Mouse (Mus musculus): ENCODE results near the gene Zmym2. TPM values are rescaled to one million over a fixed set of nuclear protein-coding genes. Genes with fewer than 3 reads are reported as not detected.

The Zmym2 gene
- polyA plus RNA-seq, 1 experiment: 1.6 TPM

DNA sequence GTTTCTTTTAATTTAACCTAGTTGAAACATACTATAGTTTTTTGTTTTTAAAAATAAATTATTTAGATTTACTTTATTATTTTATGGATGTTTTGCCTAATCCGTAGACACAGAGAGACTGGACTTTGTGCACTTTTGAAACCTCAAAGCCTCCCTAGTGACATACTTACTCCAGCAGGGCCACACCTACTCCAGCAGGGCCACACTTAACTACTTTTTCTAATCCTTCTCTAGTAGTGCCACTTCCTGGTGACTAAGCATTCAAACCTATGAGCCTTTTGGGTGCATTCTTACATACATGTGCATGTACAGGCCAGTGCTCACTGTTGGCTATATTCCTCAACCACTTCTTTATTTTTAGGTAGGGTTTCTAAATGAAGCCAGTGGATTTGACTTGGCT lies 19.2 kb downstream of the Zmym2 start:
- Histone ChIP-seq H3K27ac (ENCODE audit: insufficient read depth, low read depth, low read length) (no peak overlapping the region), H3K4me1 (ENCODE audit: control insufficient read depth, insufficient read depth, insufficient read length, low read length) (peaks cover 3% of the 10 kb centered on the region; the same call in 1 of the 2 replicates), H3K4me3 (ENCODE audit: low read depth, low read length) (no peak overlapping the region), H3K27me3 (ENCODE audit: control insufficient read depth, insufficient read depth, low read length) (no peaks in the 10 kb centered on the region), H3K36me3 (ENCODE audit: control insufficient read depth, insufficient read depth, low read length) (peaks cover 20% of the 10 kb centered on the region)
- TF ChIP-seq POLR2A (IDR thresholded peaks at IDR 0.05; ENCODE audit: low read depth, low read length) (no peak), CTCF (IDR thresholded peaks at IDR 0.05; ENCODE audit: extremely low read depth, insufficient read length, insufficient replicate concordance, low read depth, low read length) (no peak)
- WGBS: 24% methylated on average over 1 of the region's 1 CpGs

DNA sequence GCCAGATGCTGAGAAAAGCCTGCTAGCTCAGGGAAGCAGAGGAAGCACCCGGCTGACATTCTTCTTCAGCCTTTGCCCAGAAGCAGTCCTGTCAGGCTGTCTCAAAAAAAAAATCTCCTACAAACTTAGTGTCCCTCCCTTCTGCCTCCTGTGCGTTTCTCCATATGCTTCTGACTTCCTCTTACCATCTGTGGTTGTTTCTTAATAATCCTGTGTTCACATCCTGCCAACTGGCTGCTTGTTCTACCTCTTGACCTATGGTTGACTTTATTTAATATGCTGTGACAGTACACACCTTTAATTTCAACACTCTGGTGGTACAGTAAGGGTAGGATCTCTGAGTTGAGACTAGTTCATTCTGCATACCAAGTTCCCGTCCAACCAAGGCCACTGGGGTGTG lies 32.1 kb downstream of the Zmym2 start:
- WGBS: 64% methylated on average over 3 of the region's 3 CpGs
- no peak overlapping the region for H3K4me3 ChIP-seq (ENCODE audit: low read depth, low read length)
- H3K4me1 ChIP-seq (ENCODE audit: control insufficient read depth, insufficient read depth, insufficient read length, low read length): no peaks in the 10 kb centered on the region
- TF ChIP-seq POLR2A (IDR thresholded peaks at IDR 0.05; ENCODE audit: low read depth, low read length) (no peak), CTCF (IDR thresholded peaks at IDR 0.05; ENCODE audit: extremely low read depth, insufficient read length, insufficient replicate concordance, low read depth, low read length) (no peak)
- no peaks in the 10 kb centered on the region for H3K27me3 ChIP-seq (ENCODE audit: control insufficient read depth, insufficient read depth, low read length)
- no peak overlapping the region for H3K27ac ChIP-seq (ENCODE audit: insufficient read depth, low read depth, low read length)
- peaks cover 27% of the 10 kb centered on the region for H3K36me3 ChIP-seq (ENCODE audit: control insufficient read depth, insufficient read depth, low read length)

DNA sequence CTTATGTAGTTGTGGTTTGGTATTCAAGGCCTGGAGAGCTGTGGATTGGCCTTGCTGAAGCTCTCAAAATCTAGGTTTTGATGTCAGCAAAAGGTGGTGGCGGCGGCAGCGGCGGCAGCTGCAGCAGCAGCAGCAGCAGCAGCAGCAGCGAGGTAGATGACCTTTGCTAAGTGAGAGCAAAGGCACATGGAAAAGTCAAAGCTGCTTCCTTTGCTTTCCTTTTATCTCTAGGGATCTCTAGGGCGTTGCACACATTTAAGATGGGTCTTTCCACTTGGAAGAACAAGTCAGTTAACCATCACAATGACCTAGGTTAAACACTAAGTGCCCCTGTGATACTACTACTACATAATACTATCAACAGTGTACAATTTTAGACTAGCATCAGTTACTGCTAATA lies 49.0 kb downstream of the Zmym2 start:
- WGBS: 82% methylated on average over 6 of the region's 6 CpGs
- H3K4me1 ChIP-seq (ENCODE audit: control insufficient read depth, insufficient read depth, insufficient read length, low read length): no peaks in the 10 kb centered on the region
- H3K27ac ChIP-seq (ENCODE audit: insufficient read depth, low read depth, low read length): no peak overlapping the region
- no peak for TF ChIP-seq POLR2A (IDR thresholded peaks at IDR 0.05; ENCODE audit: low read depth, low read length)
- TF ChIP-seq CTCF (IDR thresholded peaks at IDR 0.05; ENCODE audit: extremely low read depth, insufficient read length, insufficient replicate concordance, low read depth, low read length): no peak
- H3K27me3 ChIP-seq (ENCODE audit: control insufficient read depth, insufficient read depth, low read length): no peaks in the 10 kb centered on the region
- peaks cover 30% of the 10 kb centered on the region for H3K36me3 ChIP-seq (ENCODE audit: control insufficient read depth, insufficient read depth, low read length)
- no peak overlapping the region for H3K4me3 ChIP-seq (ENCODE audit: low read depth, low read length)

DNA sequence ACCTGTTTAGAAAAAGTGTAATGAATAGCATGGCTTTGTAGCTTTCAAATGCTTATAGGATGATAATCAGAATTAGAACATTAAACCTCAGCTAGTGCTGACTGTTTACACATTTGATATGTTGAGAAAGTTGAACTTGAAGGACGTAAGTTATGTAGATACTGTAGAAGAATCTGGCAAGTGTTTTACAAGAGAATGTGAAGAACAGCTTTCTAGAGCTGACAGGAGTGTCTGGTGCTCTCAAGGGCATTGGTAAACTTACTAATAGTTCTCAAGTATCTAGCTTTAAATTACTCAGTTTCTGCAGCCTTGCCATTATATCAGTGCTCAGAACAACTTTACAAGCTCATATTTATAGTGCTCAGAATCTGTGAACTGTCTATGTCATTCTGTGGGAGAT lies 53.5 kb downstream of the Zmym2 start:
- Histone ChIP-seq H3K36me3 (ENCODE audit: control insufficient read depth, insufficient read depth, low read length) (peaks cover 40% of the 10 kb centered on the region), H3K27me3 (ENCODE audit: control insufficient read depth, insufficient read depth, low read length) (no peaks in the 10 kb centered on the region), H3K27ac (ENCODE audit: insufficient read depth, low read depth, low read length) (no peak overlapping the region), H3K4me3 (ENCODE audit: low read depth, low read length) (no peak overlapping the region), H3K4me1 (ENCODE audit: control insufficient read depth, insufficient read depth, insufficient read length, low read length) (no peaks in the 10 kb centered on the region)
- WGBS: 98% methylated on average over 1 of the region's 1 CpGs
- no peak for TF ChIP-seq POLR2A (IDR thresholded peaks at IDR 0.05; ENCODE audit: low read depth, low read length)

DNA sequence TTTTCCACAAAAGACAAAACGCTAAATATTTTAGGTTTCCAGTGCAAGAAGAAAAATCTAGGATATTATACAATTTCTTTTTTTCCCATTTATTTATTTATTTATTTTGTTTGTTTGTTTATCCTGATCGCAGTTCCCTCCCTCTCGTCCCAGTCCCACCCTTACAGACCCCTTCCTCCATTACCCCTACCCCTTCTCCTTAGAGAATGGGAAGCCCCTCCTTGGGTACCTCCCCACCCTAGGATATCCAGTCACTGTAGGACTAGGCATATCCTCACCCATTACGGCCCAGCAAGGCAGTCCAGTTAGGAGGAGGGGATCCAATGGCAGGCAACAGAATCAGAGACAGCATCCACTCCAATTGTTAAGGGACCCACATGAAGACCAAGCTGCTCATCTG lies 66.5 kb downstream of the Zmym2 start:
- TF ChIP-seq CTCF (IDR thresholded peaks at IDR 0.05; ENCODE audit: extremely low read depth, insufficient read length, insufficient replicate concordance, low read depth, low read length) (no peak), POLR2A (IDR thresholded peaks at IDR 0.05; ENCODE audit: low read depth, low read length) (no peak)
- Histone ChIP-seq H3K4me1 (ENCODE audit: control insufficient read depth, insufficient read depth, insufficient read length, low read length) (no peaks in the 10 kb centered on the region), H3K4me3 (ENCODE audit: low read depth, low read length) (no peak overlapping the region), H3K36me3 (ENCODE audit: control insufficient read depth, insufficient read depth, low read length) (peaks cover 52% of the 10 kb centered on the region), H3K27ac (ENCODE audit: insufficient read depth, low read depth, low read length) (no peak overlapping the region), H3K27me3 (ENCODE audit: control insufficient read depth, insufficient read depth, low read length) (no peaks in the 10 kb centered on the region)
- WGBS: 94% methylated on average over 4 of the region's 4 CpGs

DNA sequence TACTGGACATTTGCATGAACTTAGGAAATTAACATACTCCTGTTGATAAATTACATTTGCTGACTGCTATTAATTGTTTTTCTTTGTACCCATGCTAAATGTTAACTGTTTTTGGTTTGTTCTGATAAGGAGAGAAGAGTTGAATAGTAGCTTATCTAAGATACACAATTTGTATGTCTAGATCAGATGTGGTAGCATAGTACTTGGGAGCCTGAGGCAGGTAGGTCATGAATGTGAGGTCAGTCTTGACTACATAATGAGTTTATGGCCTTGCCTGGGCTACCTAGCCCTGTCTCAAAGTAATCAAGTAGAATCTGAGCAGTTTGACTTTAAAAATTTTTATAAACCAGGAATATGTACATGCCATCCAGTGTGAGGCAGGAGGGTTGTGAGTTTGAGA lies 67.9 kb downstream of the Zmym2 start:
- TF ChIP-seq CTCF (IDR thresholded peaks at IDR 0.05; ENCODE audit: extremely low read depth, insufficient read length, insufficient replicate concordance, low read depth, low read length): no peak
- TF ChIP-seq POLR2A (IDR thresholded peaks at IDR 0.05; ENCODE audit: low read depth, low read length): no peak
- Histone ChIP-seq H3K4me3 (ENCODE audit: low read depth, low read length) (no peak overlapping the region), H3K27ac (ENCODE audit: insufficient read depth, low read depth, low read length) (no peak overlapping the region), H3K36me3 (ENCODE audit: control insufficient read depth, insufficient read depth, low read length) (peaks cover 47% of the 10 kb centered on the region), H3K4me1 (ENCODE audit: control insufficient read depth, insufficient read depth, insufficient read length, low read length) (no peaks in the 10 kb centered on the region), H3K27me3 (ENCODE audit: control insufficient read depth, insufficient read depth, low read length) (no peaks in the 10 kb centered on the region)

DNA sequence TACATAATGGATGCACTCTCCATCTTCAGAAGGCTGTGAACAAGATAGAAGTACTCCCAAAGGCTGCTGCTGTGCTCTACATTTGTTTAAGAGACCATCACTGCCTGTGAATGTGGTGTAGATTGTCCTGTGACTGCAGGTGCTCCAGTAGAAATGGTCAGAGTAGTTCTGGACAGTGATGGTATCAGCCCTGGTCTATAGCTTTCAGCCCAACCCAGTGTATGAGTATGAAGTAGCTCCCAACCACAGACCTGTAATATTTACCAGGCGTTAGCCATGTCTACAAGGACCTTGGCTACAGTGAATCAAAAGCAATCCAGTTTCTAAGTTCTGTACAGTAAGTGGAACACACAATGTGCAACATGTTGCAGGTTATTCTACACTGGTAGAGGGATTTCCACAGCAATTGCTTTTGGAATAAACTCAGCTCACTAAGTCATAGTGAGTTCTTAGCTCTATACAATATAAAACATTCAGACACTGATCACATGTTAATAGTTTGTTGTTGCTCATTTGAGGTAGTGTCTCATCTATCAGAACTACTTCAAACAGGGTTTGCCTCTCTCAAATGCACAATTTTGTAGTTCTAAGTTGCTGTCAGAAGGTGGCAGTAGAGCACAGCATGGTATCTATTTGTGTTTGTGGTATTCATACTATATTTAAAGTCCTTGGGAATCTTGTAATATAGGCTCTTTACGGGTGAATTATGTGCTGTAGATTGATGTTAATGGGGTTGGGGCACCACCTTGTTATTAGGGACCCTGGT lies 77.7 kb downstream of the Zmym2 start:
- peaks cover 7% of the 10 kb centered on the region for H3K36me3 ChIP-seq (ENCODE audit: control insufficient read depth, insufficient read depth, low read length)
- no peak overlapping the region for H3K27ac ChIP-seq (ENCODE audit: insufficient read depth, low read depth, low read length)
- no peaks in the 10 kb centered on the region for H3K4me1 ChIP-seq (ENCODE audit: control insufficient read depth, insufficient read depth, insufficient read length, low read length)
- TF ChIP-seq CTCF (IDR thresholded peaks at IDR 0.05; ENCODE audit: extremely low read depth, insufficient read length, insufficient replicate concordance, low read depth, low read length) (no peak), POLR2A (IDR thresholded peaks at IDR 0.05; ENCODE audit: low read depth, low read length) (no peak)
- WGBS: 47% methylated on average over 2 of the region's 2 CpGs
- H3K4me3 ChIP-seq (ENCODE audit: low read depth, low read length): no peak overlapping the region
- H3K27me3 ChIP-seq (ENCODE audit: control insufficient read depth, insufficient read depth, low read length): no peaks in the 10 kb centered on the region

Measured in small intestine, adult 2 months (tissue).